4 mouse cellular contexts compared by ENCODE assay signal in the genomic region with DNA sequence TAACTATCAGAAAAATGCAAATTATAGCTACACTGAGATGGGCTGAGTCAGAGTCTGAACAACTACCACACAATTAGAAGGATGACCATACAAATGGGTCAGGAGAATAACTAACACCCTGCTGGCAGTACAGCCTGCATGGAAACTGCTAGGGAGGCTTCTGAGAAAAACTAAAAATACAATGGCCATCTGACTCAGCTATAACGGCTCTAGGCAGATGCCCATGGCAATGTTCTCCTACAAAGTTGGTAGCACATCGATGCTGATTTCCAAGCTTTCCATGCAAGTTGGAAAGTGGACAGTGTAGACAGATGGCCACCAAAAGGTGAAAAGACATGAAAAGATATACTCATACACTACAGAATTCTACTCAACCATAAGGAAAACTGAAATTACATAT.
"Had no signal": no experiment of that assay in that cellular context is flagged by ENCODE, and none has a peak within 500 bp of the region (broad histone marks: within the 10 kb centered on the region; RNA-seq: fewer than 3 reads in every experiment).

No protein-coding gene starts in this region.

- DNase-seq: kidney, postnatal 14 days; left cerebral cortex, postnatal 4 days; lung, adult 18-20 months; thymus, postnatal 36 days had no signal
